ENCODE assay signal across 10 mouse cellular contexts in genomic region chr1:151925738-151926137, GRCm38 (mm10).
A peak's percentile ranks its signal among the peaks of the same experiment; 100 is the strongest.
DNase-seq lines count a peak whose midpoint lies in the region; ATAC-seq and TF ChIP-seq lines count a peak whose summit lies in the region.
"Had no signal": no experiment of that assay in that cellular context is flagged by ENCODE, and none has a peak within 500 bp of the region (broad histone marks: within the 10 kb centered on the region; RNA-seq: fewer than 3 reads in every experiment).

No protein-coding gene starts in this region.

- intact Hi-C loops in heart, postnatal 14 days (cut with DNase I): no loop called here
- intact Hi-C loops in left cerebral cortex, postnatal 4 days (cut with DNase I): no loop called here

- no peak overlapping the region for H3K4me2 ChIP-seq in heart, embryonic 11.5 days
- no peak overlapping the region for H3K4me2 ChIP-seq in lung, postnatal 0 days (replicated peaks; ENCODE audit: low read depth, low read length)
- no peak overlapping the region for H3K4me2 ChIP-seq in hindbrain, embryonic 16.5 days (ENCODE audit: low read length)

- no peak for ATAC-seq in heart, embryonic 11.5 days (replicated peaks; ENCODE audit: insufficient number of reproducible peaks, low FRiP score, low TSS enrichment)
- ATAC-seq in lung, postnatal 0 days: no peak
- peak; percentile 48; the same call in 1 of the 2 replicates for ATAC-seq in hindbrain, embryonic 16.5 days

- H3K36me3 ChIP-seq in heart, embryonic 11.5 days (ENCODE audit: control insufficient read depth, insufficient read depth, low read length): no peaks in the 10 kb centered on the region
- H3K36me3 ChIP-seq in lung, postnatal 0 days (ENCODE audit: insufficient read depth, low read length): no peaks in the 10 kb centered on the region
- no peaks in the 10 kb centered on the region for H3K36me3 ChIP-seq in hindbrain, embryonic 16.5 days (ENCODE audit: control insufficient read depth, insufficient read depth, low read length)

- no peaks in the 10 kb centered on the region for H3K9me3 ChIP-seq in heart, embryonic 11.5 days (replicated peaks; ENCODE audit: control insufficient read depth, low read length)
- no peaks in the 10 kb centered on the region for H3K9me3 ChIP-seq in lung, postnatal 0 days (ENCODE audit: low read length)
- no peaks in the 10 kb centered on the region for H3K9me3 ChIP-seq in hindbrain, embryonic 16.5 days (ENCODE audit: control insufficient read depth, low read length)

- 0 out of 2 replicates have a peak, but pooled peaks cover 4% of the 10 kb centered on the region for H3K4me1 ChIP-seq in heart, embryonic 11.5 days (ENCODE audit: control insufficient read depth, insufficient read depth, low read length)
- H3K4me1 ChIP-seq in lung, postnatal 0 days (ENCODE audit: insufficient read depth, low read depth, low read length): no peaks in the 10 kb centered on the region
- peaks cover 11% of the 10 kb centered on the region for H3K4me1 ChIP-seq in hindbrain, embryonic 16.5 days (ENCODE audit: control insufficient read depth, insufficient read depth, low read depth, low read length)

- no peak for TF ChIP-seq CTCF in lung, postnatal 0 days (IDR thresholded peaks at IDR 0.05)

- H3K9ac ChIP-seq in heart, embryonic 11.5 days (ENCODE audit: low read depth, low read length): no peak overlapping the region
- no peak overlapping the region for H3K9ac ChIP-seq in lung, postnatal 0 days (replicated peaks; ENCODE audit: low read depth)
- no peak overlapping the region for H3K9ac ChIP-seq in hindbrain, embryonic 16.5 days (ENCODE audit: low read depth, low read length)

- DNase-seq in heart, postnatal 14 days: peak; percentile 25 to 33
- no peak for DNase-seq in lung, postnatal 0 days (ENCODE audit: low spot score)
- DNase-seq in lung, postnatal 36 days: no peak
- DNase-seq in left cerebral cortex, postnatal 4 days: peak; percentile 45
- DNase-seq in cerebellum, adult 9-11 months: no peak
- DNase-seq: cerebellum, postnatal 36 days; kidney, postnatal 25 days; liver had no signal

- TF ChIP-seq EP300 in lung, postnatal 0 days (IDR thresholded peaks at IDR 0.05): no peak

- no peaks in the 10 kb centered on the region for H3K27me3 ChIP-seq in heart, embryonic 11.5 days (ENCODE audit: control insufficient read depth, insufficient read depth, low read length)
- no peaks in the 10 kb centered on the region for H3K27me3 ChIP-seq in lung, postnatal 0 days (replicated peaks; ENCODE audit: insufficient read depth, low read length)
- no peaks in the 10 kb centered on the region for H3K27me3 ChIP-seq in hindbrain, embryonic 16.5 days (replicated peaks; ENCODE audit: control insufficient read depth, insufficient read depth, low read length)

- H3K27ac ChIP-seq in heart, embryonic 11.5 days (ENCODE audit: low read depth, low read length): no peak overlapping the region
- H3K27ac ChIP-seq in lung, postnatal 0 days (ENCODE audit: low read length): 0 out of 2 replicates have a peak overlapping the region, but pooled peaks have one; percentile 11
- no peak overlapping the region for H3K27ac ChIP-seq in hindbrain, embryonic 16.5 days (ENCODE audit: low read depth, low read length)

- WGBS in heart, embryonic 11.5 days (ENCODE audit: insufficient replicate concordance): 79% methylated on average over 7 of the region's 7 CpGs
- WGBS in lung, postnatal 0 days: 65% methylated on average over 7 of the region's 7 CpGs
- WGBS in hindbrain, embryonic 16.5 days: 45% methylated on average over 7 of the region's 7 CpGs

- no peak overlapping the region for H3K4me3 ChIP-seq in heart, embryonic 11.5 days (ENCODE audit: low read depth, low read length)
- H3K4me3 ChIP-seq in lung, postnatal 0 days (ENCODE audit: low read depth, low read length): no peak overlapping the region
- H3K4me3 ChIP-seq in hindbrain, embryonic 16.5 days (ENCODE audit: low read length): no peak overlapping the region

Comparison
In these comparisons a context has a peak if more than half of its experiments do, and no peak if none do; other contexts are left out.
1. DNase-seq: peak in heart, postnatal 14 days (2 of 2) and left cerebral cortex, postnatal 4 days (single experiment); none in lung, postnatal 0 days (single experiment), lung, postnatal 36 days (single experiment) and cerebellum, adult 9-11 months (single experiment).